Mouse (Mus musculus): ENCODE data around the gene Frmd4a.

The Frmd4a gene

GRCm38 (mm10) chr2:4017528-4018288 lies at the start of gene Frmd4a:
TSS of gene Frmd4a (plus strand) at chr2:4017717.
- DNase-seq (ENCODE audit: low read depth in 2 of 2, low spot score in 2 of 2), result no peak

- no peak for DNase-seq (ENCODE audit: low read depth in 2 of 2, low spot score in 2 of 2)
These were observed 28.6 kb upstream of the Frmd4a start for GRCm38 (mm10) chr2:3988876-3989275.

- DNase-seq (ENCODE audit: low read depth in 2 of 2, low spot score in 2 of 2), result no peak
These were observed 27.1 kb upstream of the Frmd4a start for GRCm38 (mm10) chr2:3990431-3990830.

GRCm38 (mm10) chr2:4018431-4018876 lies 937 bp downstream of the Frmd4a start:
- DNase-seq (ENCODE audit: low read depth in 2 of 2, low spot score in 2 of 2), result no peak

- no peak for DNase-seq (ENCODE audit: low read depth in 2 of 2, low spot score in 2 of 2)
These were observed 1.4 kb downstream of the Frmd4a start for GRCm38 (mm10) chr2:4018909-4019308.

- no peak for DNase-seq (ENCODE audit: low read depth in 2 of 2, low spot score in 2 of 2)
These were observed 7.4 kb downstream of the Frmd4a start for GRCm38 (mm10) chr2:4024927-4025326.

GRCm38 (mm10) chr2:4029031-4029747 lies 11.7 kb downstream of the Frmd4a start:
- no peak for DNase-seq (ENCODE audit: low read depth in 2 of 2, low spot score in 2 of 2)

- no peak for DNase-seq (ENCODE audit: low read depth in 2 of 2, low spot score in 2 of 2)
These were observed 18.7 kb downstream of the Frmd4a start for GRCm38 (mm10) chr2:4036153-4036589.

GRCm38 (mm10) chr2:4036651-4037117 lies 19.2 kb downstream of the Frmd4a start:
- no peak for DNase-seq (ENCODE audit: low read depth in 2 of 2, low spot score in 2 of 2)

GRCm38 (mm10) chr2:4042009-4042408 lies 24.5 kb downstream of the Frmd4a start:
- no peak for DNase-seq (ENCODE audit: low read depth in 2 of 2, low spot score in 2 of 2)

- no peak for DNase-seq (ENCODE audit: low read depth in 2 of 2, low spot score in 2 of 2)
These were observed 38.0 kb downstream of the Frmd4a start for GRCm38 (mm10) chr2:4055481-4055880.

- no peak for DNase-seq (ENCODE audit: low read depth in 2 of 2, low spot score in 2 of 2)
These were observed 43.2 kb downstream of the Frmd4a start for GRCm38 (mm10) chr2:4060675-4061074.

- no peak for DNase-seq (ENCODE audit: low read depth in 2 of 2, low spot score in 2 of 2)
These were observed 54.3 kb downstream of the Frmd4a start for GRCm38 (mm10) chr2:4071831-4072230.

- DNase-seq (ENCODE audit: low read depth in 2 of 2, low spot score in 2 of 2), result no peak
These were observed 66.4 kb downstream of the Frmd4a start for GRCm38 (mm10) chr2:4083877-4084276.

- no peak for DNase-seq (ENCODE audit: low read depth in 2 of 2, low spot score in 2 of 2)
These were observed 80.1 kb downstream of the Frmd4a start for GRCm38 (mm10) chr2:4097601-4098000.

GRCm38 (mm10) chr2:4098948-4099776 lies 81.6 kb downstream of the Frmd4a start:
- no peak for DNase-seq (ENCODE audit: low read depth in 2 of 2, low spot score in 2 of 2)

- no peak for DNase-seq (ENCODE audit: low read depth in 2 of 2, low spot score in 2 of 2)
These were observed 82.2 kb downstream of the Frmd4a start for GRCm38 (mm10) chr2:4099777-4100104.

GRCm38 (mm10) chr2:4101370-4101769 lies 83.9 kb downstream of the Frmd4a start:
- no peak for DNase-seq (ENCODE audit: low read depth in 2 of 2, low spot score in 2 of 2)

GRCm38 (mm10) chr2:4113303-4113920 lies 95.9 kb downstream of the Frmd4a start:
- DNase-seq (ENCODE audit: low read depth in 2 of 2, low spot score in 2 of 2), result no peak

- no peak for DNase-seq (ENCODE audit: low read depth in 2 of 2, low spot score in 2 of 2)
These were observed 102.4 kb downstream of the Frmd4a start for GRCm38 (mm10) chr2:4119678-4120458.
